Mouse (Mus musculus): ENCODE data around the gene Stx11.

GRCm38 (mm10) chr10:12985028-12985427 is 20.9 kb upstream of the Stx11 start:
- no peak for TF ChIP-seq CTCF (IDR thresholded peaks at IDR 0.05; ENCODE audit: borderline replicate concordance, extremely low read depth, insufficient read depth, insufficient read length)
- no peak for TF ChIP-seq POLR2A (IDR thresholded peaks at IDR 0.05; ENCODE audit: borderline replicate concordance, extremely low read depth, insufficient read depth, insufficient read length, poor library complexity, severe bottlenecking)
